ENCODE assay signal across 8 mouse cellular contexts in the genomic region with DNA sequence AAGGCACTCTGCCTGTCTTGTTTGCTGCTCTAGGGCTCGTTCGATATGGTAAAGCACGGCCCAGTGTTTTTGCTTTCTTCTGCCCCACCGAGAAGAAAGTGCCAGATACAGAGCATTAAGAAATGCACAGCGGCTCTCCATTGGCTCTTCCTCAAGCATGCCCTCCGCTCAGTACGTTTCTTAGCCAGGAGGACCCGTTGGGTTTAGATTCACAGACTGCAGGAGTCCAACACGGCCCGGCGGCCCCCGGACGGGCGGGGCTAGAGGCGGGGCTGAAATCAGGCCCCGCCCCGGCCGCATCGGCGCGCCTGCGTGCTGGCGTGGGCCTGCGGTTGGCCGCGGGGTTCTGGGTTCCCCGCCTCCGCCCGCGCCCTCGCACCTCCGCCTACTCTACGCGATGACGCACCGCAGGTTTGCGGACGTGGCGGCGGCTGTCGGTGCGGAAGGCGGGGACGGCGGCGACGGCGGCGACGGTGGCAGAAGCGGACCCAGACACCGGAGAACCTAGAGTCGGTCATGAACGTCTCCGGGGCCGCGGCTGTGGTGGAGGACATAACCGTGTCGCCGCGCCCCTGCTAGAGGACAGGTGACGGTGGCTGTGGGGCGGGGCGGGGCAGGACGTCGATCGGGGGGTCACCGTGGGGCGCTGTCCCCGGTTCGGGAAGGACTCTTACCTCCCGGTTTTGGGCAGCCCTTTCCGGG. TPM values are rescaled to one million over a fixed set of nuclear protein-coding genes. Genes with fewer than 3 reads are reported as not detected.
DNase-seq lines count a peak whose midpoint lies in the region; ATAC-seq and TF ChIP-seq lines count a peak whose summit lies in the region.

A gene (plus strand): TSS at position 313 of the 702 bp plus-strand sequence.

- H3K9ac ChIP-seq in heart, embryonic 11.5 days (ENCODE audit: low read depth, low read length), result peak within 1 kb of the TSS; percentile 90
- H3K9ac ChIP-seq in kidney, embryonic 16.5 days (replicated peaks; ENCODE audit: low read length), result peak within 1 kb of the TSS; percentile 86
- peak within 1 kb of the TSS; percentile 98 for H3K9ac ChIP-seq in liver, adult 2 months (ENCODE audit: low read depth, low read length)

- peak within 1 kb of the TSS; percentile 82 for H3ac ChIP-seq in myocyte (ENCODE audit: control insufficient read depth, insufficient read length)

- H3K27ac ChIP-seq in heart, embryonic 11.5 days (ENCODE audit: low read depth, low read length), result peak within 1 kb of the TSS; percentile 75
- H3K27ac ChIP-seq in kidney, embryonic 16.5 days (ENCODE audit: low read length), result peak within 1 kb of the TSS; percentile 94
- H3K27ac ChIP-seq in liver, adult 2 months (replicated peaks; ENCODE audit: insufficient read depth, low read depth, low read length), result peak within 1 kb of the TSS; percentile 95

- peak; percentile 96 for ATAC-seq in erythroblast, adult 5-6 weeks (replicated peaks; ENCODE audit: low FRiP score, poor library complexity, severe bottlenecking)
- ATAC-seq in heart, embryonic 11.5 days (replicated peaks; ENCODE audit: insufficient number of reproducible peaks, low FRiP score, low TSS enrichment), result peak; percentile 100
- ATAC-seq in kidney, embryonic 16.5 days (ENCODE audit: low FRiP score, low TSS enrichment), result peak; percentile 99

- TF ChIP-seq POLR2A in liver, adult 2 months (IDR thresholded peaks at IDR 0.05; ENCODE audit: extremely low read depth, insufficient read depth, low read length), result peak; percentile 54; the same call in 1 of the 2 replicates
- TF ChIP-seq POLR2A in myocyte (IDR thresholded peaks at IDR 0.05; ENCODE audit: insufficient read length, low read depth), result peak; percentile 89

- peak within 1 kb of the TSS; percentile 85 for H3K4me2 ChIP-seq in heart, embryonic 11.5 days
- H3K4me2 ChIP-seq in kidney, embryonic 16.5 days (replicated peaks; ENCODE audit: low read depth, low read length), result peak within 1 kb of the TSS; percentile 64
- peak within 1 kb of the TSS; percentile 81 for H3K4me2 ChIP-seq in myocyte (ENCODE audit: low read depth)

- H3K4me3 ChIP-seq in heart, embryonic 11.5 days (ENCODE audit: low read depth, low read length), result peak within 1 kb of the TSS; percentile 88
- peak within 1 kb of the TSS; percentile 80 for H3K4me3 ChIP-seq in kidney, embryonic 16.5 days (ENCODE audit: low read length)
- H3K4me3 ChIP-seq in liver, adult 2 months (ENCODE audit: insufficient read depth, low read depth, low read length), result peak within 1 kb of the TSS; percentile 89
- peak within 1 kb of the TSS; percentile 77 for H3K4me3 ChIP-seq in myocyte

- H3K79me2 ChIP-seq in liver, adult 2 months (ENCODE audit: control insufficient read depth, insufficient read depth, low read length), result peaks cover 8% of the 10 kb centered on the region; the same call in 1 of the 2 replicates
- peaks cover 37% of the 10 kb centered on the region for H3K79me2 ChIP-seq in myocyte (ENCODE audit: control insufficient read depth, insufficient read depth)

- H3K4me1 ChIP-seq in heart, embryonic 11.5 days (ENCODE audit: control insufficient read depth, insufficient read depth, low read length), result peaks cover 6% of the 10 kb centered on the region; the same call in 1 of the 2 replicates
- H3K4me1 ChIP-seq in kidney, embryonic 16.5 days (ENCODE audit: insufficient read depth, low read length), result peaks cover 16% of the 10 kb centered on the region
- peaks cover 5% of the 10 kb centered on the region; the same call in 1 of the 2 replicates for H3K4me1 ChIP-seq in liver, adult 2 months (ENCODE audit: control insufficient read depth, insufficient read depth, low read length)

- peak; percentile 93 for DNase-seq in B cell, adult 2 months
- peak; percentile 97 for DNase-seq in brain, adult 2 months (ENCODE audit: low read depth, low spot score)
- peak; percentile 88 for DNase-seq in liver, adult 2 months (ENCODE audit: extremely low read depth, low read depth, low spot score)
- DNase-seq in splenic B cell, adult 2 months (ENCODE audit: low read depth, low spot score), result peak; percentile 95

- no peaks in the 10 kb centered on the region for H3K36me3 ChIP-seq in heart, embryonic 11.5 days (ENCODE audit: control insufficient read depth, insufficient read depth, low read length)
- H3K36me3 ChIP-seq in kidney, embryonic 16.5 days (ENCODE audit: insufficient read depth, low read length), result 0 out of 2 replicates have a peak, but pooled peaks cover 2% of the 10 kb centered on the region
- H3K36me3 ChIP-seq in liver, adult 2 months (ENCODE audit: control insufficient read depth, insufficient read depth, low read length), result no peaks in the 10 kb centered on the region
- H3K36me3 ChIP-seq in myocyte (ENCODE audit: control insufficient read depth, insufficient read depth), result no peaks in the 10 kb centered on the region
- no peaks in the 10 kb centered on the region for H3K36me3 ChIP-seq in splenic B cell, adult 2 months (ENCODE audit: control insufficient read depth, insufficient read depth, low read length, poor library complexity, severe bottlenecking)

- no peak for TF ChIP-seq CTCF in liver, adult 2 months (IDR thresholded peaks at IDR 0.05; ENCODE audit: low read depth, low read length)

- H3K9me3 ChIP-seq in heart, embryonic 11.5 days (replicated peaks; ENCODE audit: control insufficient read depth, low read length), result no peaks in the 10 kb centered on the region
- no peaks in the 10 kb centered on the region for H3K9me3 ChIP-seq in kidney, embryonic 16.5 days (ENCODE audit: low read length)

- under 1% methylated on average over 73 of the region's 73 CpGs for WGBS in heart, embryonic 11.5 days (ENCODE audit: insufficient replicate concordance)
- WGBS in kidney, embryonic 16.5 days, result under 1% methylated on average over 70 of the region's 73 CpGs
- under 1% methylated on average over 73 of the region's 73 CpGs for WGBS in liver, adult 2 months

- H3K27me3 ChIP-seq in heart, embryonic 11.5 days (ENCODE audit: control insufficient read depth, insufficient read depth, low read length), result no peaks in the 10 kb centered on the region
- H3K27me3 ChIP-seq in kidney, embryonic 16.5 days (ENCODE audit: insufficient read depth, low read length), result no peaks in the 10 kb centered on the region
- no peaks in the 10 kb centered on the region for H3K27me3 ChIP-seq in liver, adult 2 months (ENCODE audit: control insufficient read depth, insufficient read depth, low read length)
- no peaks in the 10 kb centered on the region for H3K27me3 ChIP-seq in myocyte (ENCODE audit: control insufficient read depth, insufficient read depth, insufficient read length)
- no peaks in the 10 kb centered on the region for H3K27me3 ChIP-seq in splenic B cell, adult 2 months (ENCODE audit: control insufficient read depth, insufficient read depth, low read length, poor library complexity, severe bottlenecking)

TF ChIP-seq in myocyte, 11 proteins besides CTCF, POLR2A, EP300 and RAD21:
- TF ChIP-seq MYOD1 (IDR thresholded peaks at IDR 0.05; ENCODE audit: control insufficient read depth in 1 of 3, insufficient read length in 2 of 3, low read depth in 2 of 3) (peak in 2 of 3 experiments; percentile 25 to 43), MYOG (IDR thresholded peaks at IDR 0.05; ENCODE audit: control insufficient read depth in 1 of 3, insufficient read depth in 1 of 3, insufficient read length in 2 of 3, low read depth in 2 of 3) (peak in 2 of 3 experiments; percentile 62 to 69), USF1 (IDR thresholded peaks at IDR 0.05; ENCODE audit: low read depth) (no peak), POLR2AphosphoS2 (IDR thresholded peaks at IDR 0.05; ENCODE audit: insufficient read length, low read depth) (peak; percentile 84), REST (IDR thresholded peaks at IDR 0.05; ENCODE audit: insufficient read depth, insufficient read length) (no peak), CEBPB (IDR thresholded peaks at IDR 0.05; ENCODE audit: insufficient read depth, poor library complexity, severe bottlenecking) (no peak), TCF12 (IDR thresholded peaks at IDR 0.05; ENCODE audit: insufficient read depth, poor library complexity, severe bottlenecking) (no peak), E2F4 (IDR thresholded peaks at IDR 0.05; ENCODE audit: insufficient read depth) (no peak), SRF (IDR thresholded peaks at IDR 0.05; ENCODE audit: control insufficient read depth, insufficient read length, low read depth) (no peak), TCF3 (IDR thresholded peaks at IDR 0.05; ENCODE audit: insufficient read length, low read depth) (peak; percentile 18), MAX (IDR thresholded peaks at IDR 0.05; ENCODE audit: low read depth) (no peak)
TF ChIP-seq in myocyte: peak in this region for 4.

RNA-seq across cellular contexts. Expression of the gene that starts here (rescaled TPM):
- 16.5 and 30.1 TPM in 2 replicates for total RNA-seq in erythroblast, adult 5-6 weeks (2015; ENCODE audit: low replicate concordance)
- total RNA-seq in erythroblast, adult 5-6 weeks (2017; ENCODE audit: low replicate concordance), result 34.4 and 47.8 TPM in 2 replicates
- polyA plus RNA-seq in heart, embryonic 11.5 days (2014; fragmentation: Nextera tagmentation; extraction: Ambion mirVana), result 24.6 and 27.3 TPM in 2 replicates
- polyA plus RNA-seq in kidney, embryonic 16.5 days (2015; fragmentation: Nextera tagmentation; extraction: Ambion mirVana), result 23.7 and 26.0 TPM in 2 replicates
- 30.5 and 32.5 TPM in 2 replicates for total RNA-seq in liver, adult 2 months (2014; rRNA removed)
- 5.7 and 8.8 TPM in 2 replicates for polyA plus RNA-seq in liver, adult 2 months (2012; rRNA removed)
- 4.2 TPM for polyA plus RNA-seq in myocyte (2012; fragmentation: generic; extraction: Trizol)

Comparison
In these comparisons a context has a peak if more than half of its experiments do, and no peak if none do; other contexts are left out.
1. Peak in every context shown above with its lines: DNase-seq, ATAC-seq, H3K4me3 ChIP-seq and H3K27ac ChIP-seq.